In genomic region chr13:112927287-112928001, GRCm38 (mm10) we compare ENCODE assay signal across 8 mouse cellular contexts. TPM values are rescaled to one million over a fixed set of nuclear protein-coding genes. Genes with fewer than 3 reads are reported as not detected.
DNase-seq lines count a peak whose midpoint lies in the region; ATAC-seq and TF ChIP-seq lines count a peak whose summit lies in the region.

TSS of gene Mtrex (minus strand) at chr13:112927398.
TSS of gene Dhx29 (plus strand) at chr13:112927454.

- peak; percentile 99 for ATAC-seq in embryonic facial prominence, embryonic 15.5 days (ENCODE audit: insufficient number of reproducible peaks, low FRiP score, low TSS enrichment, low read depth)
- ATAC-seq in limb, embryonic 14.5 days (ENCODE audit: low FRiP score, low read depth): peak; percentile 99
- ATAC-seq in midbrain, postnatal 0 days (ENCODE audit: low FRiP score): peak; percentile 99

- DNase-seq in 416B (ENCODE audit: low read depth): peak; percentile 98
- DNase-seq in heart, adult 8-10 months (ENCODE audit: low spot score): peak; percentile 100
- DNase-seq in kidney, adult 9 months: peak; percentile 99
- DNase-seq in limb, embryonic 14.5 days (ENCODE audit: low spot score): peak; percentile 99
- DNase-seq in midbrain, postnatal 0 days (ENCODE audit: low spot score): peak; percentile 99
- peak; percentile 96 to 97 for DNase-seq in spleen, postnatal 14 days (ENCODE audit: low spot score in 2 of 2)

- no peak for TF ChIP-seq CTCF in bone marrow, adult 2 months (IDR thresholded peaks at IDR 0.05; ENCODE audit: control insufficient read depth, insufficient read depth, low read length)
- TF ChIP-seq CTCF in midbrain, postnatal 0 days (IDR thresholded peaks at IDR 0.05): peak; percentile 20; the same call in 1 of the 2 replicates

- H3K4me2 ChIP-seq in embryonic facial prominence, embryonic 15.5 days (replicated peaks): peak within 1 kb of the TSS; percentile 79
- peak within 1 kb of the TSS; percentile 81 for H3K4me2 ChIP-seq in limb, embryonic 14.5 days (replicated peaks; ENCODE audit: low read depth, low read length, severe bottlenecking)
- H3K4me2 ChIP-seq in midbrain, postnatal 0 days (ENCODE audit: low read depth, low read length, poor library complexity, severe bottlenecking): peak within 1 kb of the TSS; percentile 73

- no peaks in the 10 kb centered on the region; the same call in 1 of the 2 replicates for H3K4me1 ChIP-seq in bone marrow, adult 2 months (ENCODE audit: control insufficient read depth, insufficient read depth, low read length)
- H3K4me1 ChIP-seq in embryonic facial prominence, embryonic 15.5 days: peaks cover 23% of the 10 kb centered on the region
- peaks cover 14% of the 10 kb centered on the region for H3K4me1 ChIP-seq in limb, embryonic 14.5 days (ENCODE audit: control insufficient read depth, insufficient read depth, low read length)
- H3K4me1 ChIP-seq in midbrain, postnatal 0 days (ENCODE audit: insufficient read depth, low read length): peaks cover 7% of the 10 kb centered on the region; the same call in 1 of the 2 replicates

- H3K9ac ChIP-seq in embryonic facial prominence, embryonic 15.5 days: peak within 1 kb of the TSS; percentile 66
- peak within 1 kb of the TSS; percentile 78 for H3K9ac ChIP-seq in limb, embryonic 14.5 days (ENCODE audit: low read depth, low read length, severe bottlenecking)
- H3K9ac ChIP-seq in midbrain, postnatal 0 days (replicated peaks; ENCODE audit: low read length, poor library complexity, severe bottlenecking): peak within 1 kb of the TSS; percentile 83

- peaks cover 13% of the 10 kb centered on the region for H3K36me3 ChIP-seq in embryonic facial prominence, embryonic 15.5 days
- peaks cover 15% of the 10 kb centered on the region for H3K36me3 ChIP-seq in limb, embryonic 14.5 days (ENCODE audit: control insufficient read depth, insufficient read depth, low read length)
- H3K36me3 ChIP-seq in midbrain, postnatal 0 days (ENCODE audit: insufficient read depth, low read length): peaks cover 13% of the 10 kb centered on the region

- H3K27ac ChIP-seq in bone marrow, adult 2 months (ENCODE audit: control insufficient read depth, insufficient read depth, low read depth, low read length, poor library complexity): peak within 1 kb of the TSS; percentile 87
- H3K27ac ChIP-seq in embryonic facial prominence, embryonic 15.5 days (replicated peaks): peak within 1 kb of the TSS; percentile 89
- H3K27ac ChIP-seq in limb, embryonic 14.5 days (replicated peaks; ENCODE audit: low read depth, low read length): peak within 1 kb of the TSS; percentile 74
- peak within 1 kb of the TSS; percentile 71 for H3K27ac ChIP-seq in midbrain, postnatal 0 days (ENCODE audit: low read depth, low read length)

- no peaks in the 10 kb centered on the region for H3K9me3 ChIP-seq in embryonic facial prominence, embryonic 15.5 days (replicated peaks)
- H3K9me3 ChIP-seq in limb, embryonic 14.5 days (ENCODE audit: control insufficient read depth, low read length): no peaks in the 10 kb centered on the region
- no peaks in the 10 kb centered on the region for H3K9me3 ChIP-seq in midbrain, postnatal 0 days (ENCODE audit: low read length)

- under 1% methylated on average over 57 of the region's 57 CpGs for WGBS in bone marrow, adult 2 months
- WGBS in embryonic facial prominence, embryonic 15.5 days: under 1% methylated on average over 57 of the region's 57 CpGs
- WGBS in limb, embryonic 14.5 days: under 1% methylated on average over 50 of the region's 57 CpGs
- under 1% methylated on average over 57 of the region's 57 CpGs for WGBS in midbrain, postnatal 0 days

- no peak for TF ChIP-seq POLR2A in bone marrow, adult 2 months (IDR thresholded peaks at IDR 0.05; ENCODE audit: borderline replicate concordance, control insufficient read depth, low read depth, low read length)
- TF ChIP-seq POLR2A in limb, embryonic 14.5 days (IDR thresholded peaks at IDR 0.05; ENCODE audit: borderline replicate concordance, extremely low read depth, insufficient read depth, insufficient read length): peak; percentile 55; the same call in 1 of the 2 replicates

- no peaks in the 10 kb centered on the region for H3K27me3 ChIP-seq in embryonic facial prominence, embryonic 15.5 days
- no peaks in the 10 kb centered on the region for H3K27me3 ChIP-seq in limb, embryonic 14.5 days (ENCODE audit: control insufficient read depth, insufficient read depth, low read length)
- H3K27me3 ChIP-seq in midbrain, postnatal 0 days (ENCODE audit: insufficient read depth, low read length): no peaks in the 10 kb centered on the region

- peak within 1 kb of the TSS; percentile 83 for H3K4me3 ChIP-seq in bone marrow, adult 2 months (replicated peaks; ENCODE audit: control insufficient read depth, low read depth, low read length)
- H3K4me3 ChIP-seq in embryonic facial prominence, embryonic 15.5 days (replicated peaks): peak within 1 kb of the TSS; percentile 83
- peak within 1 kb of the TSS; percentile 80 for H3K4me3 ChIP-seq in limb, embryonic 14.5 days (replicated peaks; ENCODE audit: low read length)
- peak within 1 kb of the TSS; percentile 93 for H3K4me3 ChIP-seq in midbrain, postnatal 0 days (ENCODE audit: low read depth, low read length)

RNA-seq across cellular contexts. Expression of gene Mtrex, which starts in this region (rescaled TPM):
- 16.5 and 52.6 TPM in 2 replicates for polyA plus RNA-seq in bone marrow, adult 2 months (2011; ENCODE audit: insufficient read depth, insufficient read length, low replicate concordance, missing spikeins)
- 55.2 and 61.7 TPM in 2 replicates for polyA plus RNA-seq in embryonic facial prominence, embryonic 15.5 days (2015; fragmentation: Nextera tagmentation; extraction: Ambion mirVana)
- 10 to 100 TPM; 22.1 to 27.2 (median 26.0) TPM for total RNA-seq in heart, adult 8-10 months (2022)
- 41.3 and 50.8 TPM in 2 replicates for polyA plus RNA-seq in limb, embryonic 14.5 days (2012; rRNA removed)
- 60.2 and 69.3 TPM in 2 replicates for polyA plus RNA-seq in limb, embryonic 14.5 days (2014; fragmentation: Nextera tagmentation; extraction: Ambion mirVana)
- 24.2 and 34.3 TPM in 2 replicates for total RNA-seq in midbrain, postnatal 0 days (2014; rRNA removed)
- polyA plus RNA-seq in midbrain, postnatal 0 days (2015; fragmentation: Nextera tagmentation; extraction: Ambion mirVana): 35.5 and 40.5 TPM in 2 replicates

RNA-seq across cellular contexts. Expression of gene Dhx29, which starts in this region (rescaled TPM):
- 8.9 and 11.0 TPM in 2 replicates for polyA plus RNA-seq in bone marrow, adult 2 months (2011; ENCODE audit: insufficient read depth, insufficient read length, low replicate concordance, missing spikeins)
- 22.1 and 22.4 TPM in 2 replicates for polyA plus RNA-seq in embryonic facial prominence, embryonic 15.5 days (2015; fragmentation: Nextera tagmentation; extraction: Ambion mirVana)
- total RNA-seq in heart, adult 8-10 months (2022): 10 to 100 TPM; 14.3 to 15.4 (median 15.1) TPM
- polyA plus RNA-seq in limb, embryonic 14.5 days (2012; rRNA removed): 10.4 and 13.2 TPM in 2 replicates
- 20.5 and 24.6 TPM in 2 replicates for polyA plus RNA-seq in limb, embryonic 14.5 days (2014; fragmentation: Nextera tagmentation; extraction: Ambion mirVana)
- total RNA-seq in midbrain, postnatal 0 days (2014; rRNA removed): 18.0 and 20.7 TPM in 2 replicates
- 25.4 and 30.6 TPM in 2 replicates for polyA plus RNA-seq in midbrain, postnatal 0 days (2015; fragmentation: Nextera tagmentation; extraction: Ambion mirVana)

Comparison
In these comparisons a context has a peak if more than half of its experiments do, and no peak if none do; other contexts are left out.
1. Peak in every context shown above with its lines: DNase-seq, ATAC-seq, H3K4me3 ChIP-seq and H3K27ac ChIP-seq.